Mouse (Mus musculus): ENCODE results near the gene Tsnax. TPM values are rescaled to one million over a fixed set of nuclear protein-coding genes. Genes with fewer than 3 reads are reported as not detected.
A peak's percentile ranks its signal among the peaks of the same experiment; 100 is the strongest.

Gene Tsnax
- 134 and 142 TPM in 2 replicates for polyA plus RNA-seq (2016; fragmentation: Nextera tagmentation; extraction: Ambion mirVana)

DNA sequence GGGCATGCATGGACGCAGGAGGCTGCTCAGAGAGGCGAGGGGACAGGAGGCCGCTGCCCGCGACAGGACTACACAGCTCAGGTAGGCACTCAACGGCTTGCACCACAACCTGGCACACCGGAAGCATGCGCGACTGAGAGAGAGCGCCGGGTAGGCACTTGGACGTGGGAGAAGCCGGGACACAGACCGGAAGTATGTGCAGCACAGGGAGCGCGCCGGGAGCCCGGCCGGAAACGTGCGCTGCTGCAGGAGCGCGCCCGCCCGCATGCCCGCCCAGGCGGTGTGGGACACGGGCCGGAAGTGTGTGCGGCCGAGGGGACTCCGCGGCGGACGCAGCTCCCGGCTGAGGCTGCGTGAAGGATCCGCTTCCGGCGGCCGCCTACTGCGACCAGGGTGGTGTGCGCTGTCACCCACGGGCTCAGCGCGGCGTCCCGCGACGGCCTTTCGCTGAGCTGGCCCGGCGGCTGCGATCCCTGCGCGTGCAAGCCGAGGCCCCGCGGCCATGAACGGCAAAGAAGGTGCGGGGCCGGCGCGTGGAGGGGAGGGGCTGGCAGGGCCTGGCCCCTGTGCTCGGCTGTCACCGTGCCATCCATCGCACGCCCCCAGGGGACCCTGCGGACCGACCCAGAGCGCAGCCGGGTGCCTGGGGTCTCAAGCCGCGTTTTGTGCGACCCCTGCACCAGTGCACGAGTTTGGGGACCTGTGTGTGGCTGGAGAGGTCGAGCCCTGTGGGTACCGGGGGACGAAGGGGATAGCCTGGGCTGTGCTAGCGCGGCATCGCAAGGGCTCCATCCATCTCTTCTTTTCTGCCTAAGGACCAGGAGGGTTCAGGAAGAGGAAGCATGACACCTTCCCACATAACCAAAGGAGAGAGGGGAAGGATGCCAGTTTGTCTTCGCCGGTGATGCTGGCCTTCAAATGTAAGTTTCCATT, at the start of gene Tsnax:
TSS of gene Tsnax (plus strand) at position 303 of the 933 bp plus-strand sequence.
- peaks cover 5% of the 10 kb centered on the region; the same call in 1 of the 2 replicates for H3K9me3 ChIP-seq
- peak within 1 kb of the TSS; percentile 86 for H3K27ac ChIP-seq
- H3K27me3 ChIP-seq: no peaks in the 10 kb centered on the region
- H3K4me1 ChIP-seq (replicated peaks): no peaks in the 10 kb centered on the region; the same call in 1 of the 2 replicates
- H3K4me3 ChIP-seq (replicated peaks): peak within 1 kb of the TSS; percentile 98
- peak within 1 kb of the TSS; percentile 81 for H3K4me2 ChIP-seq
- peak within 1 kb of the TSS; percentile 96 for H3K9ac ChIP-seq (replicated peaks)
- peaks cover 32% of the 10 kb centered on the region for H3K36me3 ChIP-seq
- peak; percentile 97 for ATAC-seq (ENCODE audit: insufficient number of reproducible peaks, insufficient read depth, low FRiP score, low TSS enrichment, low read depth)
- WGBS: 4% methylated on average over 67 of the region's 84 CpGs

DNA sequence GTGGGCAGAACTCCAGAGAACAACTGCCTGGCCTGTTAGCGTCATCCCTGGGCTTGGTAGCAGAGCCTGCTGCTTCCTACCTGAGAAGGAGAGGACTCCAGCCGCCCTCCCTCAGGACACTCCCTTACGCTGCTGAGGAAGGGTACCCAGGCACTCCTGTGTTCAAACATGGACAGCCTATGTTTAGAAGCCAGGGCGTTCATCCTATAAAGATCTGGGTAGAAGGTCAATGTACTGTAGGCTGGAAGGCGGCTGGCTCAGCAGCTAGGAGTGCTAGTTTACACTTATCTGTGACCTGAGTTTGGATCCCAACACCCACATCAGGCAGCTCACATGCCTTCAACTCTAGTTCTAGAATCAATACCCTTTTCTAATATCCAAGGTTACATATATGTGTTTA, 49.6 kb upstream of the Tsnax start:
- WGBS: 90% methylated on average over 5 of the region's 5 CpGs
- ATAC-seq (ENCODE audit: insufficient number of reproducible peaks, insufficient read depth, low FRiP score, low TSS enrichment, low read depth): no peak

DNA sequence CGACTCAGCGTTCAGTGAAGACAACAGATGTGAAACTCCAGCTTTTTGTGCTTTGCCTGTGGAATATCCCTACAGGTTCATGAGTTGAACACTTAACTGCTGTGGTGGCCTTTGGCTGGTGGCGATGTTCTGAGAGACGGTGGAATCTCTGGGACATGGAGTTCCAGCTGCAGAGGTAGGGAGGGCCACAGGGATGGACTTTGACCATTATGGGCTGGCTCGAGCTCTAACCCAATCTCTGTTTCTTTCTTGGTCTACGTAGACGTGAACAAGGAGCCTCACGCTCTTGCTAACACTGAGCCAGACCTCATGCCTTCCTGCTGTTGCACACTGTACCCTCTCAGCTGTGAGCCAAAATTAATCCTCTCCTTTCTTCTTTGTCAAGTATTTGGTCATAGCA, 47.8 kb upstream of the Tsnax start:
- H3K27me3 ChIP-seq: no peaks in the 10 kb centered on the region
- 88% methylated on average over 8 of the region's 8 CpGs for WGBS
- H3K4me3 ChIP-seq (replicated peaks): no peak overlapping the region
- peaks cover 6% of the 10 kb centered on the region for H3K4me1 ChIP-seq (replicated peaks)
- no peak overlapping the region for H3K9ac ChIP-seq (replicated peaks)
- no peak overlapping the region for H3K4me2 ChIP-seq
- no peak overlapping the region for H3K27ac ChIP-seq
- H3K36me3 ChIP-seq: no peaks in the 10 kb centered on the region
- ATAC-seq (ENCODE audit: insufficient number of reproducible peaks, insufficient read depth, low FRiP score, low TSS enrichment, low read depth): no peak
- H3K9me3 ChIP-seq: no peaks in the 10 kb centered on the region

More for the DNA sequence above, 49.6 kb upstream of the Tsnax start:
- H3K4me1 ChIP-seq (replicated peaks): peaks cover 12% of the 10 kb centered on the region
- no peaks in the 10 kb centered on the region for H3K9me3 ChIP-seq
- H3K4me2 ChIP-seq: no peak overlapping the region
- no peak overlapping the region for H3K27ac ChIP-seq
- H3K9ac ChIP-seq (replicated peaks): no peak overlapping the region
- no peaks in the 10 kb centered on the region for H3K27me3 ChIP-seq
- no peak overlapping the region for H3K4me3 ChIP-seq (replicated peaks)
- no peaks in the 10 kb centered on the region for H3K36me3 ChIP-seq

- no peaks in the 10 kb centered on the region for H3K27me3 ChIP-seq
- WGBS: 54% methylated on average over 6 of the region's 6 CpGs
- no peaks in the 10 kb centered on the region for H3K36me3 ChIP-seq
- ATAC-seq (ENCODE audit: insufficient number of reproducible peaks, insufficient read depth, low FRiP score, low TSS enrichment, low read depth): no peak
- no peak overlapping the region for H3K4me3 ChIP-seq (replicated peaks)
- H3K4me2 ChIP-seq: no peak overlapping the region
- H3K9me3 ChIP-seq: 0 out of 2 replicates have a peak, but pooled peaks cover 4% of the 10 kb centered on the region
- H3K4me1 ChIP-seq (replicated peaks): no peaks in the 10 kb centered on the region
- no peak overlapping the region for H3K27ac ChIP-seq
- H3K9ac ChIP-seq (replicated peaks): no peak overlapping the region
These were observed 42.4 kb upstream of the Tsnax start for GRCm38 (mm10) chr8:124970312-124970933.

DNA sequence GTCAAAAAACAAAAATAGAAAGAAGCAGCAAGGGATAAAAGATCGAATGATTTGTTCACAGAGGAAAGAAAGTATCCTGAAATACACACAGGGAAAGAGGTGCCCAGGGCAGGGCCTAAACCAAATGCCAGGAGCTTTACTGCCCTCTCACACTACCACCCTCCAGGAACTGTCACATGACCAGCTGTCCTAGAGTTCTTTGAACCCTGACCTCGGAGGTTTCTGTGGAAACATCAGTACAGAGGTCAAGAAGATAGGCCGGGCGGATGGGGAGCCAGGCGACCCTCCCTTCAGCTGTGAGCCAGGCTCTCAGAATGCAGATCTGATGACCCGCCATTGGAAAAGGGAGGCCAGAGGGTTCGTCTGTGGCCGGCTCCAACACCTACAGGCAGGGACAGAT, 39.6 kb upstream of the Tsnax start:
- Histone ChIP-seq H3K27ac (no peak overlapping the region), H3K36me3 (no peaks in the 10 kb centered on the region), H3K9me3 (0 out of 2 replicates have a peak, but pooled peaks cover 4% of the 10 kb centered on the region), H3K9ac (replicated peaks) (no peak overlapping the region), H3K4me3 (replicated peaks) (no peak overlapping the region), H3K4me2 (no peak overlapping the region), H3K27me3 (no peaks in the 10 kb centered on the region), H3K4me1 (replicated peaks) (no peaks in the 10 kb centered on the region; the same call in 1 of the 2 replicates)
- ATAC-seq (ENCODE audit: insufficient number of reproducible peaks, insufficient read depth, low FRiP score, low TSS enrichment, low read depth): no peak
- WGBS: 75% methylated on average over 8 of the region's 8 CpGs

- no peak overlapping the region for H3K4me2 ChIP-seq
- no peak overlapping the region for H3K9ac ChIP-seq (replicated peaks)
- 75% methylated on average over 4 of the region's 4 CpGs for WGBS
- no peaks in the 10 kb centered on the region for H3K36me3 ChIP-seq
- H3K27ac ChIP-seq: no peak overlapping the region
- H3K27me3 ChIP-seq: no peaks in the 10 kb centered on the region
- H3K4me3 ChIP-seq (replicated peaks): no peak overlapping the region
- 0 out of 2 replicates have a peak, but pooled peaks cover 4% of the 10 kb centered on the region for H3K9me3 ChIP-seq
- ATAC-seq (ENCODE audit: insufficient number of reproducible peaks, insufficient read depth, low FRiP score, low TSS enrichment, low read depth): no peak
- no peaks in the 10 kb centered on the region; the same call in 1 of the 2 replicates for H3K4me1 ChIP-seq (replicated peaks)
These were observed 38.5 kb upstream of the Tsnax start for GRCm38 (mm10) chr8:124974254-124974653.

DNA sequence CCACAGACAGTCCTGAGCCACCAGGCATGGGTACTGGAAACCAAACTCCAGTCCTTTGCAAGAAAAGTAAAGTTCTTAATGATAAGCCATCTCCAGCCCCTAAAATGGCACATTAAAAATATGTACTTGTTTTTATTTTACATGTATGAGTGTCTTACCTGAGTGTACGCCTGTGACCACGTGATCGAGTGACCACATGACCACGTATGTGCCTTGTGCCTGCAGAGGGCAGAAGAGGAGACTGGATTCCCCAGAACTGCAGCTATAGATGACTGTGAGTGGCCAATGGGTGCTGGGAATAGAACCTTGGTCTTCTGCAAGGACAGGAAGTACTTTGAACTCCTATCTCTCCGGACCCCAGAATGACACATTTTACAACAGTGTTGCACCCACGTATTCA, 36.6 kb upstream of the Tsnax start:
- no peaks in the 10 kb centered on the region for H3K27me3 ChIP-seq
- H3K9me3 ChIP-seq: peaks cover 15% of the 10 kb centered on the region; the same call in 1 of the 2 replicates
- 89% methylated on average over 6 of the region's 6 CpGs for WGBS

DNA sequence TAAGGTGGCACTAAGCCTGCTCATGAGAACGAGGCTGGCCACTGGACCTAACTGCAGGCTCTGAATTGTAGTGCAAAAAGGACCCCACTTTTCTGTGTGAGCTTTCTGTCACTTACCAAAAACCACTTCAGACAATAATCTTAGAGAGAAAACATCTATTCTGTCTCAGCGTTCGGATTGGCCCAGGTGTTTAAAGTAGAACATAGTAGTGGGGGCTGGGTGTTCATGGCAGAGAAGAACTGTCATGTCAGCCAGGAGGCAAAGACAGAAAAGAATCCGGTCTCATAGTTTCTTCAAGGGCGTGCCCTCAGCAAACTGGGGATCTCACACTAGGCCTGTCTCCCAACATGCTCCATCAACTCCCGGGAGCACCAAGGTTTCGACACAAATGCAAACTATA, 34.8 kb upstream of the Tsnax start:
- no peaks in the 10 kb centered on the region for H3K27me3 ChIP-seq
- H3K4me3 ChIP-seq (replicated peaks): no peak overlapping the region
- ATAC-seq (ENCODE audit: insufficient number of reproducible peaks, insufficient read depth, low FRiP score, low TSS enrichment, low read depth): no peak
- no peaks in the 10 kb centered on the region; the same call in 1 of the 2 replicates for H3K4me1 ChIP-seq (replicated peaks)
- WGBS: 89% methylated on average over 7 of the region's 7 CpGs
- H3K9me3 ChIP-seq: peaks cover 12% of the 10 kb centered on the region; the same call in 1 of the 2 replicates
- no peaks in the 10 kb centered on the region for H3K36me3 ChIP-seq
- no peak overlapping the region for H3K27ac ChIP-seq
- H3K9ac ChIP-seq (replicated peaks): no peak overlapping the region
- H3K4me2 ChIP-seq: no peak overlapping the region

More for the DNA sequence above, 36.6 kb upstream of the Tsnax start:
- no peak for ATAC-seq (ENCODE audit: insufficient number of reproducible peaks, insufficient read depth, low FRiP score, low TSS enrichment, low read depth)
- no peaks in the 10 kb centered on the region; the same call in 1 of the 2 replicates for H3K4me1 ChIP-seq (replicated peaks)
- no peaks in the 10 kb centered on the region for H3K36me3 ChIP-seq
- H3K27ac ChIP-seq: no peak overlapping the region
- no peak overlapping the region for H3K4me2 ChIP-seq
- no peak overlapping the region for H3K4me3 ChIP-seq (replicated peaks)
- H3K9ac ChIP-seq (replicated peaks): no peak overlapping the region

DNA sequence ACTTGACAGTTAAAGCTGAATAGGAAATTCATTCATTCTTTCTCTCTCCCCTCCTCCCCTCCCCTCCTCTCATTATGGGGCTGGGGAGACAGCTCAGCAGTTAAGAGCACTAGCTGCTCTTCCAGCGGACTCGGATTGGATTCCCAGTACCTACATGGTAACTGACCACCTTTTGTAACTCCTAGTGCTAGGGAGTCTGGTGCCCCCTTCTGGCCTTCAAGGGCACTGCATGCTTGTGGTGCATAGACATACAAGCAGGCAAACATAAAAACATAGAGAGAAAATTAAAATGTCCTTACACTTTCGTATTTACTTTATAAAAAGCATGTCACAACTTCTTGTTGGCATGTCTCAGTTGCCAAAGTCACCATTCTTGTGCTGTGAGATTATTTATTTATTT, 32.8 kb upstream of the Tsnax start:
- WGBS: 87% methylated on average over 3 of the region's 3 CpGs
- no peak for ATAC-seq (ENCODE audit: insufficient number of reproducible peaks, insufficient read depth, low FRiP score, low TSS enrichment, low read depth)
- H3K27me3 ChIP-seq: 0 out of 2 replicates have a peak, but pooled peaks cover 1% of the 10 kb centered on the region
- no peak overlapping the region for H3K27ac ChIP-seq
- no peak overlapping the region for H3K4me3 ChIP-seq (replicated peaks)
- H3K36me3 ChIP-seq: no peaks in the 10 kb centered on the region
- H3K4me1 ChIP-seq (replicated peaks): no peaks in the 10 kb centered on the region; the same call in 1 of the 2 replicates
- H3K4me2 ChIP-seq: no peak overlapping the region
- H3K9me3 ChIP-seq: peaks cover 12% of the 10 kb centered on the region; the same call in 1 of the 2 replicates
- H3K9ac ChIP-seq (replicated peaks): no peak overlapping the region

DNA sequence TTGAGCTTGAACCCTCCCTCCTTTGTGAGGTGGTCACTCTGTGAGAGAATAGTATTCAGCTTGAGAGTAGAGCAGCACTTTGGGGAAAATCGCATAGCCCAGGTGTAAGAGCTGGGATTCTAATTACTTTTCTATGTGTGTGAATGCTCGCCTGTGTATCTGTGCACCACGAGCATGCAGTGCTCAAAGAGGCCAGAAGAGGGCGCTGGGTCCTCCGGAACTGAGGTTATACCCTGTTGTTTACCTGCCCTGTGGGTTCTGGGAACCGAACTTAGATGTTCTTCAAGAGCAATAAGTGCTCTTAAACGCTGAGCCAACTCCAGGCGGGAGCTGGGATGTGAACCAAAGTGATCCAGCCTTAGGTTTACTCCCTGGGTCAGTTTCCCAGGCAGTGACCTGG, 32.0 kb upstream of the Tsnax start:
- peaks cover 12% of the 10 kb centered on the region; the same call in 1 of the 2 replicates for H3K9me3 ChIP-seq
- ATAC-seq (ENCODE audit: insufficient number of reproducible peaks, insufficient read depth, low FRiP score, low TSS enrichment, low read depth): no peak
- WGBS: 81% methylated on average over 8 of the region's 8 CpGs
- H3K9ac ChIP-seq (replicated peaks): no peak overlapping the region
- H3K4me2 ChIP-seq: no peak overlapping the region
- H3K27me3 ChIP-seq: 0 out of 2 replicates have a peak, but pooled peaks cover 6% of the 10 kb centered on the region
- no peak overlapping the region for H3K4me3 ChIP-seq (replicated peaks)
- H3K27ac ChIP-seq: no peak overlapping the region
- no peaks in the 10 kb centered on the region for H3K36me3 ChIP-seq
- no peaks in the 10 kb centered on the region; the same call in 1 of the 2 replicates for H3K4me1 ChIP-seq (replicated peaks)
